Mouse (Mus musculus): Measurements from ENCODE around the gene Mrpl17. TPM values are rescaled to one million over a fixed set of nuclear protein-coding genes. Genes with fewer than 3 reads are reported as not detected.
"Not testable (repeated sequence)": the region's sequence is repeated elsewhere in the genome, so short reads cannot be mapped to it uniquely, and the experiment has no call there.

The Mrpl17 gene
- total RNA-seq (2015), result 74.5 and 84.2 TPM in 2 replicates
- total RNA-seq (2017), result 37.8 and 40.1 TPM in 2 replicates

DNA sequence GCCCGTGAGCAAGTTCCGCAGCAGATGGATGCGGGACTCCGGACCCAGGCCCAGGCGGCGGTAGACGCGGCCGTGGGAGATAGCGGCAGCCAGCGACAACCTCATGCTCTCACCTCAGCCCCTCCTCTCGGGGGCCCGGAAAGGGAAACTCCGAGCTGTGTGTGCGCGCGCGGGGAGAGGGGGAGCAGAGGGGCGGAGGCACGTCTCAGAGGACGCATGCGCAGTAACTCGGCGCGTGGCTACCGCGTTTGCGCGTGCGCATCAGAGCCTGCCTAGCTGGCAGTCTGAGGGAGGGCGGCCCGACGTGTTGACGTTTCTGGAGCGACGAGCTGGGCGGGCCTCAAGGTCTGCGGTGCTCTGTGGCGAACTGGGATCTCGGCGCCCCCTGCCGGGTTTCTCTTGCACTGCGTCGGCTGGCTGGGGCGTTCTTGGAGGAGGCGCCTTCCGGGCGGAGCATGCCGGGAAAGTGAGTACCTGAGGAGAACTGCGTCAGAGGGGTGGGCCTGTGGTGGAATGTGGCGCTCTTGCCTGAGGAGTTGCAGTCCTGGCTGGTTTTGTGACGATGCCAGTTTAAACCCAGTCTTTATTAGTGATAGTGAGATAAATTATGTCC lies at the start of gene Mrpl17:
TSS of gene Mrpl17 (minus strand) at position 223 of the 613 bp plus-strand sequence.
- ATAC-seq (ENCODE audit: poor library complexity, severe bottlenecking), result peak; percentile 92

GRCm38 (mm10) chr7:105855718-105856560 lies 45.0 kb upstream of the Mrpl17 start:
- not testable (repeated sequence) for ATAC-seq (ENCODE audit: poor library complexity, severe bottlenecking)

DNA sequence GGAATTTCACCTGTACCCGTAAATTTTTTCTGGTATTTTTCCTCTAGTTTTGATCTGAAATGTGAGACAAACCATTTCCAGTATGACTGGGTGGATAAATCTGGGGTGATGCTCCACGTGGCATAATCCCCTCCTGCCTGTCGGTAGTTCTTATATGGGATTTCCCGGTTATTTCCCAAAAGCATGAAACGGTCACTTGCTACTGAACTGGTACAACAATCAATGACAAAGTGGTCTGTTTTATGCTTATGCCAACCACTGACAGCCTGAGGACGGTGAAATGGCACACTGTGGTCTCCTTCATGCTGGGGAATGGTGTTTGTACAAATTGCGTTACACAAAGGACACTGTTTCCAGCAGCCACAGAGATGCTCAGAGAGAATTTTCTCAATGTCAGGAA lies 13.4 kb upstream of the Mrpl17 start:
- ATAC-seq (ENCODE audit: poor library complexity, severe bottlenecking), result no peak

DNA sequence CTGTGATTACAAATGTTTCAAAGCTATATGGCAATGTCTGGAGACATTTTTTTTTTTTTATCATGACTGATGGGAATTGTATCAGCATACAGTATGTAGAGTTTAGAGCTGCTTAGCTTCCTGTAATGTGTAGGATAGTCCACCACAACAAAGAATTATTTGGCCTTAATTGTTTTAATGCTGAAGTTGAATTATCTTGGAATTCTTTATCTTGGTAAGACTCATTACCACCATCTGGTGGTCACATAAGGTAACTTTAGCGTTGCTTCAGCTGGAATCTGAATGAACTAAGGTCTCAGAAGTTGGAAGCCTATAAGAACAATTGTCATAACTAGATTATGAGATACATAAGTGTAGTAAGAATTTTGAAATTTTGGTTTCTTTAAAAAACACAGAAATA lies 7.6 kb upstream of the Mrpl17 start:
- 0 out of 2 replicates have a peak, but pooled peaks have one; percentile 66 for ATAC-seq (ENCODE audit: poor library complexity, severe bottlenecking)

- peak; percentile 65; the same call in 1 of the 2 replicates for ATAC-seq (ENCODE audit: poor library complexity, severe bottlenecking)
Observed at GRCm38 (mm10) chr7:105816736-105817135, 5.8 kb upstream of the Mrpl17 start.

DNA sequence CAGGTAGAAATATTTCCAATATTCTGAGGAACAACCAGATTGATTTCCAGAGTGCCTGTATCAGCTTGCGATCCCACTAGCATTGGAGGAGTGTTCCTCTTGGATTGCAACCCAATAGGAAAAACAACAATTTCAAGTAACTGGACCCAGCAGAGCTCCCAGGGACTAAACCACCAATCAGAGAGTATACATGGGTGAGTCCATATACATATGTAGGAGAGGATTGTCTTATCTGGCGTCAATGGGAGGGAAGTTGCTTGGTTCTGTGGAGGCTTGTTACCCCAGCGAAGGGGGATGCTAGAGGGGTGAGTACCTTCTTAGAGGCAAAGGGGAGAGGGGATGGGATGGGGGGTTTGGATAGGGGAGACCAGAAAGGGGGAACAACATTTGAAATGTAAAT lies 2.4 kb upstream of the Mrpl17 start:
- no peak for ATAC-seq (ENCODE audit: poor library complexity, severe bottlenecking)

DNA sequence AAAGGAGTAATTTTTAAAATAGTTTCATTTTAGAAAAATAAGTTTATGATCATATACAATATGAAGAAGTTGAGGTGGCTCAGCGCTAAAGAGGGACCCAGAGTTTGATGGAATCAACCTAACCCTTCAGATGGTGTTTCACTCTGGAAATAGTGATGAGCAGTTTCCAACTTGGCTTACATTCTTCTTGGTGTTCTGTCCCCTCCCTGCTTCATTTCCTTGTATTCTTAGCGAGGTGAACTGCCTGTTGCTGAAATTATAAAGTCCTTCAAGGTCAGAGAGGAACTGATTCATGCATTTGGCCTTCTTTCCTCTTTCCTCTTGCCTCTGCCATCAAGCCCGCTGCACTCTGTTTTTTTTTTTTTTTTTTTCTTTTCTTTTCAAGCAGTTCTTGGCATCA lies 1.7 kb upstream of the Mrpl17 start:
- no peak for ATAC-seq (ENCODE audit: poor library complexity, severe bottlenecking)

DNA sequence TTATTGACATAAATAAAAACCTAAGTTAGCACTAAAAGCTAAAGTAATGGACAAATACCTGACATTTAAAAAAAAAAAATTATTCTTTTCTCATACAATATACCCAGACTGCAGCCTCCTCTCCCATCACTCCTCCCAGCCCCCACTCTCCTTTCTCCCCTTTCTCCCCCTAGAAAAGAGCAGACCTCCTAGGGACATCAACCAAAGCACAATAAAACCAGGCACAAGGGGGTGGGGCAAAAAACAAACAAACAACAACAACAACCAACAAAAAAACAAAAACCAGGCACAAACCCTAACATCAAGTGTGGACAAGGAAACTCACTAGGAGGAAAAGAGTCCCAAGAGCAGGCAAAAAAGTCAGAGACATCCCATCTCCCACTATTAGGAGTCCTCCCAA lies 617 bp upstream of the Mrpl17 start:
- ATAC-seq (ENCODE audit: poor library complexity, severe bottlenecking), result no peak

DNA sequence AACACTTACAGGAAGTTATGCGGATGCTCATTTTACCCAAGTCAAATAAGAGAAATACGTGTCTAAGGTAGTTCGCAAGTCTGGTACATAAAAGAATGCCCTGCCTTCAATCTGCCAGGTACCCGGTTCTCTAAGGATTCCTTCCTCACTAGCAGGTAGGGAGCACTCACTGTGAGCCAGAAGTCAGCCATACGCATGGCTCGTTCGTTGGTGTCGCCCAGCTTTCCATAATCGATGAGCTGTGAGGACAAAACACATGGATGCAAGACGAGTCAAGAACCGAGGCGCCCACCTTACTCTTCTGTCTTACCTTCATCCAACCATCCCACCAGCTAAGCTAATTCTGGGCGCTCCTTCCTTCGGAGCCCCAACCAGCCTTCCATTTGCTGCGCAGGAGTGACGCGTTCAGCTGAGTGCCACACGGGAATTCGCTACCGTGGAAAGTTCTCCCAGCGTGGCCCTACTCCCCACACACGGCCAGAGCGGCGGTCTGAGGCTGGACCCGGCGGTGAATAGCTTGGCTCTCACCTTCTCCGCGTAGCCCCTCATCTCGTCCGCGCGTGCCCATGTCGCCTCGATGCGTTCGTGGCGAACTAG lies 521 bp downstream of the Mrpl17 start:
- no peak for ATAC-seq (ENCODE audit: poor library complexity, severe bottlenecking)

GRCm38 (mm10) chr7:105809836-105810235 lies 1.1 kb downstream of the Mrpl17 start:
- ATAC-seq (ENCODE audit: poor library complexity, severe bottlenecking), result no peak

- no peak for ATAC-seq (ENCODE audit: poor library complexity, severe bottlenecking)
Observed at GRCm38 (mm10) chr7:105808385-105808784, 2.5 kb downstream of the Mrpl17 start.

- no peak for ATAC-seq (ENCODE audit: poor library complexity, severe bottlenecking)
Observed at GRCm38 (mm10) chr7:105806716-105807115, 4.2 kb downstream of the Mrpl17 start.

DNA sequence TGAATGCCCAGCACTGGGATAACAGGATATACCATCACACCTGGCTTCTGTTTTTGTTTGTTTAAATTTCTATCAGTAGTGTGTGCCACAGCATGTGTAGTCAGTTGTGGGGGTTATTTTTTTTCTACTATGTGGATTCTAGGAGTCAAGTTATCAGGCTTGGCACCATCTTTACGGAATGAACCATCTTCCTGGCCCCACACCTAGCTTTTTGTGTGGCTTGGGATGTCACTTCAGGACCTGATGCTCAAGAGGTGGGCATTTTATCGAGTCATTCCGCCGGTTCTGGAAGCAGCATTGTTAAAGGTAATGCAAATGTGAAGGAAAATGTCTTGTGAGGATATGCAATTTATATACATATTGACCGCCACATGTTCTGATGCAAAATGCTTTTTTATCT lies 4.8 kb downstream of the Mrpl17 start:
- ATAC-seq (ENCODE audit: poor library complexity, severe bottlenecking), result no peak

DNA sequence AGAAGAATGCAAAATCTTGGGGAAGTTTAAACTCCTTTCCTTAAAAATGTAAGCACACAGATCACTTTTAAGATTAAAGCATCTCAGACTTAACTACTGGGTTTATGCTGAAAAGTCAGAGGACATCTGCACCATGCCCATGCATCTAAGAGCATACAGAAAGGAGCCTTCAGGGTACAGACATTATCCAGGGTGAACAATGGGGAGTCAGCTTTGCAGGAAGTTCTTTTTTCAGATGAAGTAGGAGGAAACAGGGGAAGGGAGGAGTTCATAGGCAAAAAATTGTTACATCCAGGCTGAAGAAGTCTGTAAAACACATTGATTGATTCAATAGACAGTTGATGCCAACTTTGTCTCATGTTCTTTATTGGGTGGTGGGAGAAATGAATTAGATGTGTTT lies 7.5 kb downstream of the Mrpl17 start:
- ATAC-seq (ENCODE audit: poor library complexity, severe bottlenecking), result no peak

- ATAC-seq (ENCODE audit: poor library complexity, severe bottlenecking), result no peak
Observed at GRCm38 (mm10) chr7:105802771-105803170, 8.1 kb downstream of the Mrpl17 start.

- no peak for ATAC-seq (ENCODE audit: poor library complexity, severe bottlenecking)
Observed at GRCm38 (mm10) chr7:105802312-105802711, 8.6 kb downstream of the Mrpl17 start.

- peak; percentile 79 for ATAC-seq (ENCODE audit: poor library complexity, severe bottlenecking)
Observed at GRCm38 (mm10) chr7:105796972-105797371, 13.9 kb downstream of the Mrpl17 start.

GRCm38 (mm10) chr7:105795759-105796366 lies 15.0 kb downstream of the Mrpl17 start:
- ATAC-seq (ENCODE audit: poor library complexity, severe bottlenecking), result no peak

DNA sequence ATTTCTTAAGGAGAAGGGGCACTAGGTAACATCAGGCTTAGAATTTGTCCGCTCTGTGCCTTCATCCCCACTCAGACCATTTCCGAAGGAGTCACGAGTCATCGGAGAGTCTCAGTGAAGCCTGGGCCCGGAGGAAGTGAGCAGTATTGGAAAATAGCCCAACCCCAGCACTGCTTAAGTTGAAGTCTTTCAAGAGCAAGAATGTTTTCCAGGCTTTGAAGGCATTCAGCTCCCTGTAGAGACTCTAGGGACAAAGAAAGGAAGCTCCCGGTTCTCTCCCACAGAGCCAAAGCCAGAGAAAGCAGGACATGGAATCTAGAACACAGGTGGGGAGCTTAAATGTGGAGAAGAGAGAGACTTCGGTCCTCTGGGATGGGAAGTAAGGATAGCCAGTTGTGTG lies 17.2 kb downstream of the Mrpl17 start:
- ATAC-seq (ENCODE audit: poor library complexity, severe bottlenecking), result no peak

DNA sequence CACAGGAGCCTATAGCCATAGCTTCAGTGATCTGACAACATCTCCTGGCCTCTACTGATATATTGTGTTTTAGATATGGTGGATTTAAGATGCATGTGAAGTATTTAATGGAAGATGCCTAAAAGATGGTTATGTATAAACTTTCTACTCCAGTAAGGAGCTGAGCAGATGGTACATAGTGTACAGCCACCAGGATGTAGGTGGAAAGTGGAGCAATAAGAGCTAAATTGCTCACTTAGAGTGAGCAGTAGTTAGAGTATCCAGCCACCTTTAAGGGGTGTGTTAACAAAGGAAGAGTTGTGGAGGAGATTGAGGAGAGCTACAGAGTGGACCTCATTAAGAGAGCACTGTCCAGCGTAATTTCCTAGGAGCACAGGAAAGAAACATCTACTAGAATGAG lies 19.8 kb downstream of the Mrpl17 start:
- ATAC-seq (ENCODE audit: poor library complexity, severe bottlenecking), result no peak

Measured in megakaryocyte, adult 5-6 weeks (primary cell).